Mouse (Mus musculus) midbrain, embryonic 10.5 days (tissue): ENCODE data around the gene Plxdc1. TPM values are rescaled to one million over a fixed set of nuclear protein-coding genes. Genes with fewer than 3 reads are reported as not detected.
A peak's percentile ranks its signal among the peaks of the same experiment; 100 is the strongest.

Experiments used
- DNase-seq: peaks from one replicate; pipeline ENCODE4 v3.0.0-alpha.2; 2017; ENCODE audit warnings: low spot score
- H3K27ac ChIP-seq: fragments of 300-500 bp; sonication (generic); replicated peaks from 2 replicates; pipeline ENCODE4 v1.5.1; 2016; ENCODE audit warnings: mild to moderate bottlenecking
- H3K27me3 ChIP-seq: fragments of 300-500 bp; sonication (generic); 2 replicates; pipeline ENCODE4 v1.6.1; 2016; ENCODE audit warnings: low read depth, mild to moderate bottlenecking; ENCODE audit not compliant: poor library complexity, severe bottlenecking
- H3K36me3 ChIP-seq: fragments of 300-500 bp; sonication (generic); 2 replicates; pipeline ENCODE4 v1.6.1; 2016; ENCODE audit warnings: mild to moderate bottlenecking, moderate library complexity
- H3K4me1 ChIP-seq: fragments of 300-500 bp; sonication (generic); 2 replicates; pipeline ENCODE4 v1.6.1; 2016
- H3K4me3 ChIP-seq: fragments of 300-500 bp; sonication (generic); 2 replicates; pipeline ENCODE4 v1.5.1; 2016; ENCODE audit warnings: mild to moderate bottlenecking, moderate library complexity
- H3K9me3 ChIP-seq: fragments of 300-500 bp; sonication (generic); replicated peaks from 2 replicates; pipeline ENCODE4 v1.6.1; 2016; ENCODE audit warnings: mild to moderate bottlenecking
- WGBS: fragments of 180-500 bp; shearing (Covaris S2); methylation state at CpG from one replicate; pipeline ENCODE4 v1.1.7; 2016; 5-methylcytosine and 5-hydroxymethylcytosine counted together
- polyA plus RNA-seq: library from polyadenylated mRNA; unstranded; fragments of >200 nt; fragmentation: Nextera tagmentation; extraction: Ambion mirVana; gene quantifications from 2 replicates; pipeline ENCODE4 v1.2.1, GENCODE M21; 2016

The Plxdc1 gene
- polyA plus RNA-seq, 1 experiment from 2014 or later: 0.06 TPM

GRCm38 (mm10) chr11:97997387-97997960 lies 11.2 kb upstream of the Plxdc1 start:
- peaks cover 69% of the 10 kb centered on the region for H3K27me3 ChIP-seq
- peaks cover 43% of the 10 kb centered on the region for H3K4me1 ChIP-seq
- no peaks in the 10 kb centered on the region for H3K36me3 ChIP-seq
- no peaks in the 10 kb centered on the region for H3K9me3 ChIP-seq
- H3K27ac ChIP-seq: no peak overlapping the region
- 78% methylated on average over 8 of the region's 8 CpGs for WGBS
- H3K4me3 ChIP-seq: no peak overlapping the region
- no peak for DNase-seq

GRCm38 (mm10) chr11:97996691-97997090 lies 10.4 kb upstream of the Plxdc1 start:
- H3K27me3 ChIP-seq: peaks cover 67% of the 10 kb centered on the region
- no peak overlapping the region for H3K27ac ChIP-seq
- DNase-seq: no peak
- H3K4me1 ChIP-seq: peaks cover 36% of the 10 kb centered on the region
- H3K36me3 ChIP-seq: no peaks in the 10 kb centered on the region
- 84% methylated on average over 1 of the region's 1 CpGs for WGBS
- H3K4me3 ChIP-seq: no peak overlapping the region
- H3K9me3 ChIP-seq: no peaks in the 10 kb centered on the region

- under 1% methylated on average over 26 of the region's 26 CpGs for WGBS
- Histone ChIP-seq H3K27me3 (peaks cover 63% of the 10 kb centered on the region), H3K4me1 (peaks cover 27% of the 10 kb centered on the region), H3K27ac (peak within 1 kb of the TSS; percentile 74), H3K4me3 (peak within 1 kb of the TSS; percentile 65), H3K9me3 (no peaks in the 10 kb centered on the region), H3K36me3 (no peaks in the 10 kb centered on the region)
- peak; percentile 73 for DNase-seq
Measured at GRCm38 (mm10) chr11:97995564-97996288, 9.5 kb upstream of the Plxdc1 start, which contains the start of gene Arl5c. Gene Arl5c (minus strand): TSS chr11:97996181.

GRCm38 (mm10) chr11:97994539-97995100 lies 8.4 kb upstream of the Plxdc1 start:
- Histone ChIP-seq H3K27ac (peak overlapping the region; percentile 74; the same call in 1 of the 2 replicates), H3K36me3 (no peaks in the 10 kb centered on the region), H3K27me3 (peaks cover 62% of the 10 kb centered on the region), H3K4me3 (peak overlapping the region; percentile 65), H3K9me3 (no peaks in the 10 kb centered on the region), H3K4me1 (peaks cover 32% of the 10 kb centered on the region)
- DNase-seq: peak; percentile 78
- WGBS: 2% methylated on average over 13 of the region's 13 CpGs

GRCm38 (mm10) chr11:97988530-97989096 lies 2.4 kb upstream of the Plxdc1 start:
- peaks cover 33% of the 10 kb centered on the region for H3K4me1 ChIP-seq
- H3K27ac ChIP-seq: peak overlapping the region; percentile 88
- WGBS: under 1% methylated on average over 26 of the region's 26 CpGs
- peaks cover 58% of the 10 kb centered on the region for H3K27me3 ChIP-seq
- H3K36me3 ChIP-seq: no peaks in the 10 kb centered on the region
- DNase-seq: peak; percentile 88
- H3K9me3 ChIP-seq: no peaks in the 10 kb centered on the region
- H3K4me3 ChIP-seq: peak overlapping the region; percentile 94

GRCm38 (mm10) chr11:97987551-97988526 lies 1.6 kb upstream of the Plxdc1 start:
- Histone ChIP-seq H3K4me1 (peaks cover 33% of the 10 kb centered on the region), H3K9me3 (no peaks in the 10 kb centered on the region), H3K27me3 (peaks cover 64% of the 10 kb centered on the region), H3K4me3 (peak overlapping the region; percentile 94), H3K27ac (peak overlapping the region; percentile 88), H3K36me3 (no peaks in the 10 kb centered on the region)
- peak; percentile 95 for DNase-seq
- WGBS: under 1% methylated on average over 42 of the region's 42 CpGs

- 30% methylated on average over 13 of the region's 17 CpGs for WGBS
- Histone ChIP-seq H3K27me3 (peaks cover 60% of the 10 kb centered on the region), H3K36me3 (no peaks in the 10 kb centered on the region), H3K27ac (no peak overlapping the region; the same call in 1 of the 2 replicates), H3K9me3 (no peaks in the 10 kb centered on the region), H3K4me1 (peaks cover 33% of the 10 kb centered on the region), H3K4me3 (peak overlapping the region; percentile 94)
- no peak for DNase-seq
Measured at GRCm38 (mm10) chr11:97986738-97987465, 658 bp upstream of the Plxdc1 start.

- H3K27ac ChIP-seq: no peak overlapping the region
- peaks cover 42% of the 10 kb centered on the region for H3K27me3 ChIP-seq
- 69% methylated on average over 1 of the region's 1 CpGs for WGBS
- no peak overlapping the region for H3K4me3 ChIP-seq
- no peak for DNase-seq
- peaks cover 24% of the 10 kb centered on the region for H3K4me1 ChIP-seq
- H3K9me3 ChIP-seq: no peaks in the 10 kb centered on the region
- no peaks in the 10 kb centered on the region for H3K36me3 ChIP-seq
Measured at GRCm38 (mm10) chr11:97983983-97984382, 2.3 kb downstream of the Plxdc1 start.

GRCm38 (mm10) chr11:97983506-97983905 lies 2.7 kb downstream of the Plxdc1 start:
- no peak overlapping the region for H3K4me3 ChIP-seq
- 82% methylated on average over 3 of the region's 3 CpGs for WGBS
- no peak for DNase-seq
- H3K27me3 ChIP-seq: peaks cover 42% of the 10 kb centered on the region
- H3K9me3 ChIP-seq: no peaks in the 10 kb centered on the region
- no peak overlapping the region for H3K27ac ChIP-seq
- peaks cover 24% of the 10 kb centered on the region for H3K4me1 ChIP-seq
- H3K36me3 ChIP-seq: no peaks in the 10 kb centered on the region

GRCm38 (mm10) chr11:97982721-97983120 lies 3.5 kb downstream of the Plxdc1 start:
- peaks cover 24% of the 10 kb centered on the region for H3K4me1 ChIP-seq
- H3K4me3 ChIP-seq: no peak overlapping the region
- H3K9me3 ChIP-seq: no peaks in the 10 kb centered on the region
- no peak overlapping the region for H3K27ac ChIP-seq
- peaks cover 42% of the 10 kb centered on the region for H3K27me3 ChIP-seq
- H3K36me3 ChIP-seq: no peaks in the 10 kb centered on the region
- WGBS: 89% methylated on average over 9 of the region's 9 CpGs
- no peak for DNase-seq

- 67% methylated on average over 9 of the region's 9 CpGs for WGBS
- H3K27ac ChIP-seq: peak overlapping the region; percentile 52; the same call in 1 of the 2 replicates
- peak; percentile 26 for DNase-seq
Measured at GRCm38 (mm10) chr11:97980531-97980966, 5.7 kb downstream of the Plxdc1 start.

More at GRCm38 (mm10) chr11:97980531-97980966, 5.7 kb downstream of the Plxdc1 start:
- no peak overlapping the region for H3K4me3 ChIP-seq
- H3K27me3 ChIP-seq: peaks cover 25% of the 10 kb centered on the region
- H3K36me3 ChIP-seq: no peaks in the 10 kb centered on the region
- H3K9me3 ChIP-seq: no peaks in the 10 kb centered on the region
- H3K4me1 ChIP-seq: peaks cover 11% of the 10 kb centered on the region
